Mouse (Mus musculus) B cell, adult 2 months (primary cell): Measurements from ENCODE around the gene Ctnnd2.
"Not testable (repeated sequence)": the region's sequence is repeated elsewhere in the genome, so short reads cannot be mapped to it uniquely, and the experiment has no call there.

ENCODE experiments used
- DNase-seq, 2 experiments: peaks; one replicate each; pipeline ENCODE4 v3.0.0; 2022

Ctnnd2 gene

GRCm38 (mm10) chr15:30172391-30173281, at the start of gene Ctnnd2:
Gene Ctnnd2, plus strand, starts transcription at chr15:30172593.
- DNase-seq, result no peak

- no peak for DNase-seq
Observed at GRCm38 (mm10) chr15:30130705-30131104, 41.7 kb upstream of the Ctnnd2 start.

GRCm38 (mm10) chr15:30139626-30140025, 32.8 kb upstream of the Ctnnd2 start:
- not testable (repeated sequence) for DNase-seq

- no peak for DNase-seq
Observed at GRCm38 (mm10) chr15:30145413-30145812, 27.0 kb upstream of the Ctnnd2 start.

- DNase-seq, result no peak
Observed at GRCm38 (mm10) chr15:30152176-30152575, 20.2 kb upstream of the Ctnnd2 start.

GRCm38 (mm10) chr15:30157975-30158374, 14.4 kb upstream of the Ctnnd2 start:
- no peak for DNase-seq

GRCm38 (mm10) chr15:30170031-30170430, 2.4 kb upstream of the Ctnnd2 start:
- no peak for DNase-seq

GRCm38 (mm10) chr15:30171493-30172195, 749 bp upstream of the Ctnnd2 start:
- DNase-seq, result no peak

- no peak for DNase-seq
Observed at GRCm38 (mm10) chr15:30173370-30173941, 1.1 kb downstream of the Ctnnd2 start.

- DNase-seq, result no peak
Observed at GRCm38 (mm10) chr15:30174321-30174720, 1.9 kb downstream of the Ctnnd2 start.

- no peak for DNase-seq
Observed at GRCm38 (mm10) chr15:30184020-30184419, 11.6 kb downstream of the Ctnnd2 start.

- DNase-seq, result no peak
Observed at GRCm38 (mm10) chr15:30190872-30191271, 18.5 kb downstream of the Ctnnd2 start.

GRCm38 (mm10) chr15:30191931-30192668, 19.7 kb downstream of the Ctnnd2 start:
- no peak for DNase-seq

- no peak for DNase-seq
Observed at GRCm38 (mm10) chr15:30198429-30198828, 26.0 kb downstream of the Ctnnd2 start.

GRCm38 (mm10) chr15:30199785-30200184, 27.4 kb downstream of the Ctnnd2 start:
- no peak for DNase-seq

- DNase-seq, result no peak
Observed at GRCm38 (mm10) chr15:30201211-30201610, 28.8 kb downstream of the Ctnnd2 start.

GRCm38 (mm10) chr15:30201617-30202016, 29.2 kb downstream of the Ctnnd2 start:
- DNase-seq, result no peak

- DNase-seq, result no peak
Observed at GRCm38 (mm10) chr15:30212746-30213145, 40.4 kb downstream of the Ctnnd2 start.

- DNase-seq, result no peak
Observed at GRCm38 (mm10) chr15:30215871-30216270, 43.5 kb downstream of the Ctnnd2 start.

- DNase-seq, result no peak
Observed at GRCm38 (mm10) chr15:30229112-30229511, 56.7 kb downstream of the Ctnnd2 start.

GRCm38 (mm10) chr15:30235210-30236034, 63.0 kb downstream of the Ctnnd2 start:
- DNase-seq, result no peak

GRCm38 (mm10) chr15:30240881-30241280, 68.5 kb downstream of the Ctnnd2 start:
- no peak for DNase-seq
